Mouse (Mus musculus) hindbrain, embryonic 12.5 days (tissue): ENCODE measurements around the gene Gpr87. TPM values are rescaled to one million over a fixed set of nuclear protein-coding genes. Genes with fewer than 3 reads are reported as not detected.
"Not testable (repeated sequence)": the region's sequence is repeated elsewhere in the genome, so short reads cannot be mapped to it uniquely, and the experiment has no call there.

Source experiments
- ATAC-seq: fragments of 200-750 bp; cut with Nextera tagmentation; 2 replicates; pipeline ENCODE4 v1.8.0; 2017; ENCODE audit warnings: moderate TSS enrichment; ENCODE audit not compliant: low FRiP score
- H3K27ac ChIP-seq: fragments of 300-500 bp; sonication (generic); 2 replicates; pipeline ENCODE4 v1.5.1; 2016; ENCODE audit warnings: mild to moderate bottlenecking
- H3K27me3 ChIP-seq: fragments of 300-500 bp; sonication (generic); 2 replicates; pipeline ENCODE4 v1.6.1; 2016; ENCODE audit warnings: mild to moderate bottlenecking
- H3K36me3 ChIP-seq: fragments of 300-500 bp; sonication (generic); 2 replicates; pipeline ENCODE4 v1.6.1; 2016; ENCODE audit warnings: mild to moderate bottlenecking
- H3K4me1 ChIP-seq: fragments of 300-500 bp; sonication (generic); 2 replicates; pipeline ENCODE4 v1.6.1; 2016
- H3K4me2 ChIP-seq: fragments of 300-500 bp; sonication (generic); replicated peaks from 2 replicates; pipeline ENCODE4 v1.6.1; 2016; ENCODE audit warnings: mild to moderate bottlenecking
- H3K4me3 ChIP-seq: fragments of 300-500 bp; sonication (generic); 2 replicates; pipeline ENCODE4 v1.5.1; 2016; ENCODE audit warnings: mild to moderate bottlenecking
- H3K9ac ChIP-seq: fragments of 300-500 bp; sonication (generic); 2 replicates; pipeline ENCODE4 v1.6.1; 2016; ENCODE audit warnings: mild to moderate bottlenecking, moderate library complexity
- H3K9me3 ChIP-seq: fragments of 300-500 bp; sonication (generic); replicated peaks from 2 replicates; pipeline ENCODE4 v1.6.1; 2016; ENCODE audit warnings: mild to moderate bottlenecking
- WGBS: fragments of 180-500 bp; shearing (Covaris S2); methylation state at CpG from one replicate; pipeline ENCODE4 v1.1.7; 2016; 5-methylcytosine and 5-hydroxymethylcytosine counted together
- polyA plus RNA-seq: library from polyadenylated mRNA; unstranded; fragments of >200 nt; fragmentation: Nextera tagmentation; extraction: Ambion mirVana; gene quantifications from 2 replicates; pipeline ENCODE4 v1.2.1, GENCODE M21; 2016

Gene Gpr87
- polyA plus RNA-seq, 1 experiment from 2014 or later, result not detected

DNA sequence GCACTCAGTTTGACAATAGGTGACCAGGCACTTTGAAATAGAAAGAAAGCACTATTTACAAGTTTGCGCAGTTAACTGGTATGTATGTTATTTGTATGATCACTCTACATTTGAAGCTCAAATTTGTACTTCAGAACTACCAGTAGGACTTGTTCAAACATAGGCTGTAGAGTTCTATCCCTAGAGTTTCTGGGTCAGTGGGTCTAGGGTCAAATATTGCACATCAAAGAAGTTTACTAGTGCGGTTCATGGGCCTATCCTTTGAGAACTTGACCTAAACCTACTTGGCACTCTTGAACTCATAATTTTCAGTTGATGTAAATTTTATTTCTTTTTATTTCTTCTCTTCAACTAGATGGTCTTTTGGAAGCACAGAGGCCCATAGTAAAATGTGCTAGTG, 44.3 kb downstream of the Gpr87 start:
- no peak for ATAC-seq

DNA sequence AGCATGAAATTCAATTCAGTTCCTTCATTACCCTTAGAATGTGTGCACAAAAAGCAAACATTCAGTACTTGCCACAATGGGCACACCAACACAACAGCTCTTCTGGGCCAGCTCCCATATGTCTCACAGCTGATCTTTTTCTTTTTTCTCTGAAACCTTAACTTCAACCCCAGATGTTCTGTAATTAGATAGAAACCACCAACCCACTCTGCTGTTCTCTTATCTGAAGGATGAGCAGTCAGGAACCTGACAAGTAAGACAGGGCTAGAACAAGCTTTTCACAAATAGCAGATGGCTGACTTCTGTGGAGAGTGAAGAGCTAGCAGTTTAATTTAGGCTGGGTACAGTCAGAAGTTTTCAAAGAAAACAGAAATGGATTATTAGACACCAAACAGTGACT, 45.3 kb downstream of the Gpr87 start:
- H3K4me3 ChIP-seq, result no peak overlapping the region
- H3K36me3 ChIP-seq, result no peaks in the 10 kb centered on the region
- ATAC-seq, result no peak
- H3K4me2 ChIP-seq, result no peak overlapping the region
- no peaks in the 10 kb centered on the region for H3K9me3 ChIP-seq
- no peak overlapping the region for H3K27ac ChIP-seq
- no peaks in the 10 kb centered on the region for H3K4me1 ChIP-seq
- H3K9ac ChIP-seq, result no peak overlapping the region
- no peaks in the 10 kb centered on the region for H3K27me3 ChIP-seq

More for the DNA sequence above, 44.3 kb downstream of the Gpr87 start:
- Histone ChIP-seq H3K27me3 (no peaks in the 10 kb centered on the region), H3K4me1 (no peaks in the 10 kb centered on the region), H3K9ac (no peak overlapping the region), H3K36me3 (no peaks in the 10 kb centered on the region), H3K4me2 (no peak overlapping the region), H3K27ac (no peak overlapping the region), H3K4me3 (no peak overlapping the region), H3K9me3 (no peaks in the 10 kb centered on the region)
- WGBS, result 99% methylated on average over 2 of the region's 2 CpGs

DNA sequence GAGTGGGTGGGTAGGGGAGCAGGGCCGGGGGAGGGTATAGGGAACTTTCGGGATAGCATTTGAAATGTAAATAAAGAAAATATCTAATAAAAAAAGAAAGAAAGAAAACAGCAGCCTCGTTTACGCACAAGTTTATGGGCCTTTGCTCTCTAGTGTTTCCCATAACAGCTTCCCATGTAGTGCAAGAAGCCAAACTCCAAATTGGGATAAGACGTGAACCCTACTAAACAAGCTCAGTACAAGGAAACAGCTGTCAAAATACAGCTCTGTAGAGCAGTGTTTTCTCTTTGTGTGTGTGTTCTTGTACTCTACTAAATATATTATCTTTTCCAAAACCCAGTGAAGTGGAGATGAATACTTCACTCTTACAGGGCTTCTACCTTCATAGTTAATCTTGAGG, 49.7 kb downstream of the Gpr87 start:
- Histone ChIP-seq H3K4me1 (no peaks in the 10 kb centered on the region), H3K36me3 (no peaks in the 10 kb centered on the region), H3K9me3 (no peaks in the 10 kb centered on the region), H3K27ac (no peak overlapping the region), H3K4me2 (no peak overlapping the region), H3K4me3 (no peak overlapping the region), H3K9ac (no peak overlapping the region), H3K27me3 (no peaks in the 10 kb centered on the region)
- 80% methylated on average over 5 of the region's 5 CpGs for WGBS
- ATAC-seq, result no peak

DNA sequence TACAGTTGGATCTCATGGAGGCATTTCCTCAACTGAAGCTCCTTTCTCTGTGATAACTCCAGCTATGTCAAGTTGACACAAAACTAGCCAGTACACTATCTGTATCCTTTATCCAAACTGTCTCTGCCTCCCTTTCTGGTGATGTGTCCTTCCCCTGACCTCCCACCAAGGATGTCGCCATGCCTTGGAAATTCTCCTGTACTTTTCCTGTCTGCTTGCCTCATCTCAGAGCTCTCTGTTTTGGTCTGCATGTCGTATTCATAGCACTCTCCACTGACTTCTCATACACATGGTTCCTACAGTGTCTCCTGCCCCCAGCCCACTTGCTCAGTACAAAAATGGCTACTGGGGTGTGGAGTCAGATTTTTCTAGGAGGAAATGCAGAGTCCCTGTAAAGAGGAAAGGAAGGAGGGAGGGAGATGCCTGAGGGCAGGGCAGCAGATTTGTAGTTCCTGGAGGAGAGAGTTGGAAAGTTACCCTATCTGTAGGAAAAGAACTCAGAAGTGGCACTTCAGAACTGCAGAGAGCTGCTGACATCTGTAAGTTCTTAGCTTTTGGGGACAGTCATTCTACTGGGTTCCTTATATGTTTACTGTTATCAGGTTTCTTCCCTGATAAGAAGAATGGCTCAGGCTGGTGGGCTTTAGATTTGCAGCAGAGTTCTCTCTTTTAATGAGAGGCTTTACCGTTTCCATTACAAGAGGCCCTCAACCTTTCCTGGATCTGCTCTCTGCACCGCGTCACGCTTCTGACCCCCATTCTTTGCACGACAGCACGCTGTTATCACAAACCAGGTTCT, 53.2 kb downstream of the Gpr87 start:
- no peak overlapping the region for H3K9ac ChIP-seq
- no peak for ATAC-seq

DNA sequence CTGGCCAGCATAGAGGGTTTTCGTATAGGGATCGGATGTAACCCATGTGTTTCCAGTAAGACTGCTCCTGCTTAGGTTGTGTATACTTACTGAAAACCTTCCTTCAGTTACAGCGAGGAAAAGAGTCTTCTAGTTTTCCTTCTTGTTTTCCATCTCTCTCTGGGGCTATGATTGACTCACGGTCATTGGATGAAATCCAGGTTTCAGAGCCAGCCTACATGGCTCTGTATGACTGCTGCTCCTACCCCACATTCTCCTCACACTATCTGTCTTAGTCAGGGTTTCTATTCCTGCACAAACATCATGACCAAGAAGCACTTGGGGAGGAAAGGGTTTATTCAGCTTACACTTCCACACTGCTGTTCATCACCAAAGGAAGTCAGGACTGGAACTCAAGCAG, 54.0 kb downstream of the Gpr87 start:
- H3K4me2 ChIP-seq, H3K4me3 ChIP-seq, H3K9ac ChIP-seq, H3K27ac ChIP-seq, H3K36me3 ChIP-seq, ATAC-seq, H3K9me3 ChIP-seq, H3K27me3 ChIP-seq, H3K4me1 ChIP-seq: not testable (repeated sequence)
- WGBS, result 94% methylated on average over 4 of the region's 4 CpGs

More for the DNA sequence above, 53.2 kb downstream of the Gpr87 start:
- no peak overlapping the region for H3K4me2 ChIP-seq
- no peaks in the 10 kb centered on the region for H3K4me1 ChIP-seq
- H3K27me3 ChIP-seq, result no peaks in the 10 kb centered on the region
- H3K36me3 ChIP-seq, result no peaks in the 10 kb centered on the region
- no peaks in the 10 kb centered on the region for H3K9me3 ChIP-seq
- no peak overlapping the region for H3K27ac ChIP-seq
- H3K4me3 ChIP-seq, result no peak overlapping the region
- 80% methylated on average over 8 of the region's 8 CpGs for WGBS

GRCm38 (mm10) chr3:59140115-59140514, 54.8 kb downstream of the Gpr87 start:
- no peak overlapping the region for H3K9ac ChIP-seq
- H3K36me3 ChIP-seq, result no peaks in the 10 kb centered on the region
- H3K4me3 ChIP-seq, result no peak overlapping the region
- no peaks in the 10 kb centered on the region for H3K4me1 ChIP-seq
- no peak overlapping the region for H3K27ac ChIP-seq
- no peak for ATAC-seq
- H3K27me3 ChIP-seq, result no peaks in the 10 kb centered on the region
- WGBS, result 80% methylated on average over 2 of the region's 2 CpGs
- H3K9me3 ChIP-seq, result no peaks in the 10 kb centered on the region
- no peak overlapping the region for H3K4me2 ChIP-seq

DNA sequence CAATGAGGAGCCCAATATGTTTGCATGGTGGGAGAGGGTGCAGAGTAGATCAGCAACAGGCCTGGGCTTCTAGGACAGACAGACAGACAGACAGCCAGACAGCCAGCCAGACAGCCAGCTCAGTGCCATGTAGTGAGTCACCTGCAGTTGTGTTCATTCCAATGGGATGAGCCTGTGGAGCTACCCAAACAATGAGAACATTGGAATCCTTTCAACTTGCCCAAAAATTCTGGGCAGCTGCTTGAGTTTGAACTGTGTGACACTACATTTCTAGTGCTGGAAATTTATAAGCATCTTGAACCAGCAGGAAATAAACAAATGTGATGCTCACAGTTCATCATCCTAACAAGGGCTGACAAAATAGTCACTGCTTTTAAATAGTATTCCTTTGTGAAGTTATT, 55.3 kb downstream of the Gpr87 start:
- Histone ChIP-seq H3K4me3 (no peak overlapping the region), H3K4me1 (no peaks in the 10 kb centered on the region)
- no peak for ATAC-seq

GRCm38 (mm10) chr3:59138946-59139468, 55.9 kb downstream of the Gpr87 start:
- Histone ChIP-seq H3K27ac (no peak overlapping the region), H3K4me2 (no peak overlapping the region), H3K36me3 (no peaks in the 10 kb centered on the region), H3K4me1 (no peaks in the 10 kb centered on the region), H3K27me3 (no peaks in the 10 kb centered on the region), H3K9me3 (no peaks in the 10 kb centered on the region), H3K9ac (no peak overlapping the region), H3K4me3 (no peak overlapping the region)
- ATAC-seq, result no peak
- WGBS, result 70% methylated on average over 12 of the region's 12 CpGs

More for the DNA sequence above, 55.3 kb downstream of the Gpr87 start:
- no peaks in the 10 kb centered on the region for H3K36me3 ChIP-seq
- no peak overlapping the region for H3K27ac ChIP-seq
- H3K4me2 ChIP-seq, result no peak overlapping the region
- no peak overlapping the region for H3K9ac ChIP-seq
- no peaks in the 10 kb centered on the region for H3K27me3 ChIP-seq
- no peaks in the 10 kb centered on the region for H3K9me3 ChIP-seq

DNA sequence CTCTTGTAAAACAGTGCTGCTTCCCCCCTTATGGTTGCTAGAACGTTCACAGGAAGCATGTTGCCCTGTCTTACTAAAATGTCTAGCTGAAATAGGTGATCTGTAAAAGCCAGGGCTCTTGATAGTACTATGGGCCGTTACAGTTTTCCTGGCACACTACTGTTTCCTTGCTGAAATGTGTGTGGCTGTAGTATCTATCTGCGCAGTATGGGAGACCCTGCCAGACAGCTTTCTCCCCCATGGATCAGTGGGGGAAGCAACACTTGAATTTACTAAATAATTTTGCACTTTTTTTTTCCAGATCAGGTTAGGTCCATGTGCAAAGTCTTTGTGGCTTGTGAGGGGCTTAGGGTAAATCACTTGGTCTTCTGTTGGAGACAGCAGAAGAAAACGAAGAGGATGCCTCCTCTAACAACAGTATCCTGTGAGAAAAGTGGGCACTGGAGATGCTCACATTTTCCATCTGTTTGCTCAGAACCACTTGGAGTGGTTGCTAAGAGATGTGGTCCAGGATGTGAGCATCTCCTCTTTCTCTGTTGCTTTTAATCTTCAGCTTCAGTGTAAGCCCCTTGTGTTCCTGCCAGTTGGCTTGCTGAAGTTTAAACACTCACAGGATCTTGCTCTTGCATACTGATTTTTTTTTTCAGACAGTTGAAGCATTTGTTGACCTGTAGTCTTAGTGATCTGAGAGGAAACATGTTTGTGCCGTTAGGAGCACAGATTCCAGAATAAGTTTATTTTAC, 58.8 kb downstream of the Gpr87 start:
- no peak overlapping the region for H3K4me2 ChIP-seq
- H3K9me3 ChIP-seq, result no peaks in the 10 kb centered on the region
- no peaks in the 10 kb centered on the region for H3K36me3 ChIP-seq
- no peaks in the 10 kb centered on the region; the same call in 1 of the 2 replicates for H3K4me1 ChIP-seq
- H3K27me3 ChIP-seq, result no peaks in the 10 kb centered on the region
- no peak overlapping the region for H3K9ac ChIP-seq
- no peak for ATAC-seq
- 83% methylated on average over 5 of the region's 5 CpGs for WGBS
- H3K27ac ChIP-seq, result no peak overlapping the region
- no peak overlapping the region for H3K4me3 ChIP-seq

GRCm38 (mm10) chr3:59133189-59133588, 61.7 kb downstream of the Gpr87 start:
- no peaks in the 10 kb centered on the region for H3K9me3 ChIP-seq
- 85% methylated on average over 5 of the region's 5 CpGs for WGBS
- H3K9ac ChIP-seq, result no peak overlapping the region
- no peak for ATAC-seq
- no peak overlapping the region for H3K27ac ChIP-seq
- no peak overlapping the region for H3K4me3 ChIP-seq
- H3K4me2 ChIP-seq, result no peak overlapping the region
- no peaks in the 10 kb centered on the region for H3K27me3 ChIP-seq
- no peaks in the 10 kb centered on the region for H3K36me3 ChIP-seq
- H3K4me1 ChIP-seq, result no peaks in the 10 kb centered on the region; the same call in 1 of the 2 replicates

DNA sequence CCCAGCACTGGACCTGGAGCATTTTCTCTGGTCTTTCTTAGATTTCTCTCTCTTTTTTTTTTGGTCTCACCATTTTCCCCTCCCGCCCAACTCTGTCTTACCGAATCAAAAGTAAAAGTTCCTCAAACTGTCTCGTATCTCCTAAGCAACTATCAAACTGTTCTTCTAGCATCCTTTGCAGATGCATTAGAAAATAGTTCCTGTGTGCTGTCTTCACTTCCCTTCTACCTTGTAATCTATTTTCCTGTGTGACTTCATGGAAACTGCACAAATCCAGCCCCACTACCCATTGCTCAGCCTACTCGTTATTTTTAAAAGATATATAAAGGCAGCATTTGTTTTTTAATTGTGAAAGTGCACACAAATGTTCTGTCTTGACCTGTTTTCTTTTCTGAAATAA, 62.9 kb downstream of the Gpr87 start:
- no peak for ATAC-seq
- no peaks in the 10 kb centered on the region for H3K9me3 ChIP-seq
- no peak overlapping the region for H3K9ac ChIP-seq
- H3K4me1 ChIP-seq, result no peaks in the 10 kb centered on the region; the same call in 1 of the 2 replicates
- no peak overlapping the region for H3K4me3 ChIP-seq
- no peaks in the 10 kb centered on the region for H3K36me3 ChIP-seq
- no peak overlapping the region for H3K4me2 ChIP-seq
- 87% methylated on average over 4 of the region's 4 CpGs for WGBS
- no peak overlapping the region for H3K27ac ChIP-seq
- H3K27me3 ChIP-seq, result no peaks in the 10 kb centered on the region

GRCm38 (mm10) chr3:59131081-59131480, 63.8 kb downstream of the Gpr87 start:
- no peaks in the 10 kb centered on the region; the same call in 1 of the 2 replicates for H3K4me1 ChIP-seq
- 81% methylated on average over 4 of the region's 4 CpGs for WGBS

More at GRCm38 (mm10) chr3:59131081-59131480, 63.8 kb downstream of the Gpr87 start:
- Histone ChIP-seq H3K4me2 (no peak overlapping the region), H3K27me3 (no peaks in the 10 kb centered on the region), H3K36me3 (no peaks in the 10 kb centered on the region), H3K4me3 (no peak overlapping the region), H3K9me3 (no peaks in the 10 kb centered on the region), H3K27ac (no peak overlapping the region), H3K9ac (no peak overlapping the region)
- no peak for ATAC-seq
